Mouse (Mus musculus) megakaryocyte, embryonic 14.5 days (primary cell): ENCODE results near the gene Id3. TPM values are rescaled to one million over a fixed set of nuclear protein-coding genes. Genes with fewer than 3 reads are reported as not detected.

Experiments used
- H3K27me3 ChIP-seq: replicated peaks from 2 replicates; pipeline ENCODE3; 2012; ENCODE audit warnings: inconsistent platforms
- H3K36me3 ChIP-seq: replicated peaks from 2 replicates; pipeline ENCODE3; 2012; ENCODE audit warnings: low read length, inconsistent platforms, mixed read lengths
- H3K4me1 ChIP-seq: 2 replicates; pipeline ENCODE4 v1.6.1; 2012; ENCODE audit warnings: inconsistent platforms
- H3K4me3 ChIP-seq: replicated peaks from 2 replicates; pipeline ENCODE3; 2012; ENCODE audit warnings: moderate library complexity, mild to moderate bottlenecking, inconsistent platforms
- H3K9me3 ChIP-seq: 2 replicates; pipeline ENCODE4 v1.6.1; 2012; ENCODE audit warnings: inconsistent platforms
- FLI1 ChIP-seq: IDR thresholded peaks from 2 replicates; pipeline ENCODE4 v1.6.1; 2012; ENCODE audit warnings: low read length, inconsistent platforms, mixed read lengths
- GATA1 ChIP-seq: IDR thresholded peaks from 3 replicates; pipeline ENCODE4 v1.6.1; 2012; ENCODE audit warnings: mixed read lengths, low read length, inconsistent platforms, borderline replicate concordance
- polyA plus RNA-seq: library from polyadenylated mRNA; stranded (reverse); fragments of >175 nt; gene quantifications from 2 replicates; pipeline ENCODE4 v1.2.3, GENCODE M21; 2012; ENCODE audit warnings: low replicate concordance; ENCODE audit not compliant: insufficient read depth

Gene Id3
- polyA plus RNA-seq, 1 experiment = 13.8 TPM

GRCm38 (mm10) chr4:136148342-136149044 is 5.2 kb downstream of the Id3 start:
- H3K27me3 ChIP-seq = peaks cover 83% of the 10 kb centered on the region
- H3K9me3 ChIP-seq = peaks cover 13% of the 10 kb centered on the region
- H3K4me1 ChIP-seq = peaks cover 36% of the 10 kb centered on the region
- no peaks in the 10 kb centered on the region for H3K36me3 ChIP-seq
- TF ChIP-seq FLI1 (no peak), GATA1 (no peak)
- H3K4me3 ChIP-seq = peak overlapping the region; percentile 80

GRCm38 (mm10) chr4:136149045-136149379 is 5.7 kb downstream of the Id3 start:
- H3K27me3 ChIP-seq = peaks cover 82% of the 10 kb centered on the region

GRCm38 (mm10) chr4:136149734-136150133 is 6.4 kb downstream of the Id3 start:
- Histone ChIP-seq H3K4me1 (peaks cover 24% of the 10 kb centered on the region), H3K4me3 (no peak overlapping the region), H3K9me3 (peaks cover 10% of the 10 kb centered on the region), H3K36me3 (no peaks in the 10 kb centered on the region), H3K27me3 (peaks cover 81% of the 10 kb centered on the region)
- TF ChIP-seq GATA1 = no peak
- no peak for TF ChIP-seq FLI1

More at GRCm38 (mm10) chr4:136149045-136149379, 5.7 kb downstream of the Id3 start:
- peaks cover 11% of the 10 kb centered on the region for H3K9me3 ChIP-seq
- no peak for TF ChIP-seq GATA1
- TF ChIP-seq FLI1 = no peak
- peaks cover 31% of the 10 kb centered on the region for H3K4me1 ChIP-seq
- no peaks in the 10 kb centered on the region for H3K36me3 ChIP-seq
- H3K4me3 ChIP-seq = no peak overlapping the region

- peaks cover 20% of the 10 kb centered on the region for H3K4me1 ChIP-seq
- H3K27me3 ChIP-seq = peaks cover 79% of the 10 kb centered on the region
- H3K4me3 ChIP-seq = no peak overlapping the region
- peaks cover 8% of the 10 kb centered on the region for H3K9me3 ChIP-seq
- TF ChIP-seq FLI1 (no peak), GATA1 (no peak)
- H3K36me3 ChIP-seq = no peaks in the 10 kb centered on the region
These were observed 7.3 kb downstream of the Id3 start for GRCm38 (mm10) chr4:136150596-136150995.

GRCm38 (mm10) chr4:136152821-136153220 is 9.5 kb downstream of the Id3 start:
- H3K36me3 ChIP-seq = no peaks in the 10 kb centered on the region
- peaks cover 8% of the 10 kb centered on the region for H3K9me3 ChIP-seq
- no peak overlapping the region for H3K4me3 ChIP-seq
- TF ChIP-seq FLI1 = no peak
- no peak for TF ChIP-seq GATA1
- H3K27me3 ChIP-seq = peaks cover 75% of the 10 kb centered on the region
- H3K4me1 ChIP-seq = peaks cover 7% of the 10 kb centered on the region

DNA sequence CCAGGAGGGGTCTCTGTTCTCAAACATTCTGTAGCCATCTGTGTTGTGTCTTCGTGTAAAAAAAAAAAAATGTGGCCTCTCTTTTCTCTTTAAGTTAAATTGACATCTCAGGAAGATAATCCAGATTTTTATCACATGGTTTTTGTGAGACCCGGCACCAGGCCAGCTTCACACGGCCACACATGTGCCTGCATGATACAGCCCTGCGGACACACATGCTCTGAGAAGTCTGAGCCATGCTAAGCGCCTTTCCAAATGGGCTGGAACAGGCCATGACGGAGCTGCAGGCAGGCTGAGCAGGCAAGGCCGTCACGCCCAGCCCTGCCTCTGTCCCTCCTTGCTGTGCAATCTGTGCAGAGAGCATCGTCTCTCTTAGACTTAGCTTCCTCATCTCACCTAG is 11.2 kb downstream of the Id3 start:
- no peak overlapping the region for H3K4me3 ChIP-seq
- H3K4me1 ChIP-seq = no peaks in the 10 kb centered on the region
- peaks cover 68% of the 10 kb centered on the region for H3K27me3 ChIP-seq
- no peaks in the 10 kb centered on the region for H3K36me3 ChIP-seq
- H3K9me3 ChIP-seq = peaks cover 8% of the 10 kb centered on the region
- no peak for TF ChIP-seq FLI1
- TF ChIP-seq GATA1 = no peak

- peaks cover 13% of the 10 kb centered on the region for H3K4me1 ChIP-seq
- TF ChIP-seq FLI1 (no peak), GATA1 (no peak)
- no peaks in the 10 kb centered on the region for H3K9me3 ChIP-seq
- H3K36me3 ChIP-seq = no peaks in the 10 kb centered on the region
- H3K27me3 ChIP-seq = peaks cover 48% of the 10 kb centered on the region
- H3K4me3 ChIP-seq = no peak overlapping the region
These were observed 15.2 kb downstream of the Id3 start for GRCm38 (mm10) chr4:136158498-136158897.

GRCm38 (mm10) chr4:136159802-136160397 is 16.6 kb downstream of the Id3 start:
- H3K4me1 ChIP-seq = peaks cover 17% of the 10 kb centered on the region
- H3K27me3 ChIP-seq = peaks cover 36% of the 10 kb centered on the region
- H3K36me3 ChIP-seq = no peaks in the 10 kb centered on the region
- no peaks in the 10 kb centered on the region for H3K9me3 ChIP-seq
- TF ChIP-seq GATA1 (no peak), FLI1 (no peak)
- H3K4me3 ChIP-seq = peak overlapping the region; percentile 38

- Histone ChIP-seq H3K36me3 (no peaks in the 10 kb centered on the region), H3K4me3 (peak overlapping the region; percentile 66), H3K9me3 (no peaks in the 10 kb centered on the region), H3K27me3 (peaks cover 21% of the 10 kb centered on the region), H3K4me1 (peaks cover 26% of the 10 kb centered on the region)
- TF ChIP-seq GATA1 = no peak
- no peak for TF ChIP-seq FLI1
These were observed 20.2 kb downstream of the Id3 start for GRCm38 (mm10) chr4:136163448-136163847.

DNA sequence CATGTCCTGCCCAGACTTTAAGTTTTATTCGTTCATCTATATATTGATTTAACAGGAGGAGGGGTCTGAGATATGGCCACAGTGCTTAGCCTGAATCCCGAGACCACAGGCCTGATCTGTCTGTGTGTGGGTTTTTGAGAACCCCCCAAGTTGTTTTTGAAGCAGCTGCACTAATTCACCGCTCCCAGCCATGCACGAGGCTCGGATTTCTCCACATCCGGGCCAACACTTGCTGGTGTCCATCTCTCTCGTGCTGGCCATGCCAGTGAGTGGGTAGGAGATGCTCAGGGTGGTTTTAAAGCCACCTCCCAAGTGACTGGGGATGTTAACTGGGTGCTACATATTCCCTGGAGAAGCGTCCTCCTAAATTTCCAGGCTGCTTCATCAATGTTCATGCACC is 21.7 kb downstream of the Id3 start:
- H3K4me1 ChIP-seq = peaks cover 24% of the 10 kb centered on the region
- no peaks in the 10 kb centered on the region for H3K9me3 ChIP-seq
- peaks cover 18% of the 10 kb centered on the region for H3K27me3 ChIP-seq
- H3K4me3 ChIP-seq = no peak overlapping the region
- no peaks in the 10 kb centered on the region for H3K36me3 ChIP-seq
- TF ChIP-seq GATA1 (no peak), FLI1 (no peak)

DNA sequence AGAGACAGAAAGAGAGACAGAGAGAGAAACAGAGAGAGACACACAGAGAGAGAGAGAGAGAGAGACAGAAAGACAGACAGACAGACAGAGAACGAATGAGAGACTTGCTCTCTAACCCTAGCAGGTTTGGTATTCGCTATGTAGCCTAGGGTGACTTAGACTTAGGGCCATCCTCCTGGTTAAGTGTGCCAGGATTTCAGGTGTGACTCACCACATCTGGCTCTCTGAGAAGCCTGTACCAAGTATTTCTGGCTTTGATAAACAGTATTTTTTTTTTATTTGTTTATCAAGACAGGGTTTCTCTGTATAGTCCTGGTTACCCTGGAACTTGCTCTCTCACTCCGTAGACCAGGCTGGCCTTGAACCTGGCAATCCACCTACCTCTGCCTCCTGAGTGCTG is 24.4 kb downstream of the Id3 start:
- H3K27me3 ChIP-seq = peaks cover 15% of the 10 kb centered on the region
- TF ChIP-seq FLI1 = no peak
- TF ChIP-seq GATA1 = no peak
- no peaks in the 10 kb centered on the region for H3K36me3 ChIP-seq
- no peaks in the 10 kb centered on the region for H3K9me3 ChIP-seq
- no peak overlapping the region for H3K4me3 ChIP-seq
- peaks cover 27% of the 10 kb centered on the region for H3K4me1 ChIP-seq
